Mouse (Mus musculus) CH12.LX (cell line): ENCODE results near the gene St5. TPM values are rescaled to one million over a fixed set of nuclear protein-coding genes. Genes with fewer than 3 reads are reported as not detected.
A peak's percentile ranks its signal among the peaks of the same experiment; 100 is the strongest.

Experiments
- DNase-seq: peaks from one replicate; pipeline ENCODE4 v3.0.0-alpha.2; 2013; ENCODE audit errors: extremely low read depth
- H3K27ac ChIP-seq: 2 replicates; pipeline ENCODE4 v1.5.1; 2012; ENCODE audit warnings: low read depth, mild to moderate bottlenecking, control low read depth, moderate library complexity; ENCODE audit not compliant: insufficient read depth
- H3K27me3 ChIP-seq: replicated peaks from 2 replicates; pipeline ENCODE3; 2012; ENCODE audit warnings: inconsistent platforms
- H3K36me3 ChIP-seq, 2 experiments: replicated peaks in 1 of 2; 2 replicates each; pipeline versions ENCODE3 to v1.6.1; 2012; ENCODE audit warnings: inconsistent platforms in 1 of 2, low read length in 1 of 2, mild to moderate bottlenecking in 1 of 2, mixed read lengths in 1 of 2, moderate library complexity in 1 of 2; ENCODE audit not compliant: control insufficient read depth in 1 of 2, insufficient read depth in 1 of 2
- H3K4me1 ChIP-seq, 2 experiments: 2 replicates each; pipeline ENCODE4 v1.6.1; 2012; ENCODE audit warnings: inconsistent platforms in 1 of 2, moderate library complexity in 1 of 2; ENCODE audit not compliant: insufficient read depth in 2 of 2, control insufficient read depth in 1 of 2
- H3K4me2 ChIP-seq: 2 replicates; pipeline ENCODE4 v1.6.1; 2012; ENCODE audit warnings: low read depth, mild to moderate bottlenecking, control low read depth; ENCODE audit not compliant: poor library complexity, insufficient read depth, severe bottlenecking
- H3K4me3 ChIP-seq, 3 experiments: fragments of 150-350 bp in 1 of 3; sonication (generic) in 1 of 3; replicated peaks in 1 of 3; 2 replicates each; pipeline versions ENCODE3 to v1.5.1; 2011 to 2012; ENCODE audit warnings: low read depth in 2 of 3, low read length in 2 of 3, mild to moderate bottlenecking in 2 of 3, moderate library complexity in 2 of 3, control low read depth in 1 of 3, improper control_type of control experiment in 1 of 3, inconsistent platforms in 1 of 3, mixed read lengths in 1 of 3; ENCODE audit not compliant: poor library complexity in 1 of 3
- H3K79me2 ChIP-seq: replicated peaks from 2 replicates; pipeline ENCODE4 v1.6.1; 2012; ENCODE audit warnings: mild to moderate bottlenecking, moderate library complexity; ENCODE audit not compliant: control insufficient read depth, poor library complexity, insufficient read depth, severe bottlenecking; ENCODE audit errors: extremely low read depth
- H3K9ac ChIP-seq: 2 replicates; pipeline ENCODE4 v1.6.1; 2012; ENCODE audit warnings: low read depth, mild to moderate bottlenecking, control low read depth, moderate library complexity; ENCODE audit not compliant: insufficient read depth
- H3K9me3 ChIP-seq: replicated peaks from 2 replicates; pipeline ENCODE3; 2012; ENCODE audit warnings: low read length, inconsistent platforms, mixed read lengths
- BHLHE40 ChIP-seq: IDR thresholded peaks from 2 replicates; pipeline ENCODE4 v1.6.1; 2011; ENCODE audit warnings: mild to moderate bottlenecking, low read depth, low read length, improper control_type of control experiment
- CHD1 ChIP-seq: IDR thresholded peaks from 2 replicates; pipeline ENCODE4 v1.6.1; 2012; ENCODE audit warnings: low read depth, low read length, improper control_type of control experiment, inconsistent platforms
- CTCF ChIP-seq, 2 experiments: IDR thresholded peaks in 1 of 2; conservative IDR thresholded peaks in 1 of 2; 2 replicates each; pipeline ENCODE4 v1.5.1; 2011 to 2012; ENCODE audit warnings: low read depth in 2 of 2, low read length in 2 of 2, improper control_type of control experiment in 1 of 2, inconsistent platforms in 1 of 2, mild to moderate bottlenecking in 1 of 2, moderate library complexity in 1 of 2
- E2F4 ChIP-seq: IDR thresholded peaks from 2 replicates; pipeline ENCODE4 v1.6.1; 2011; ENCODE audit warnings: low read depth, low read length, improper control_type of control experiment; ENCODE audit not compliant: insufficient replicate concordance
- ELF1 ChIP-seq: IDR thresholded peaks from 2 replicates; pipeline ENCODE4 v1.6.1; 2014; ENCODE audit warnings: low read depth, mild to moderate bottlenecking, inconsistent platforms, low read length, improper control_type of control experiment
- EP300 ChIP-seq: IDR thresholded peaks from 2 replicates; pipeline ENCODE4 v1.6.1; 2011; ENCODE audit warnings: low read length, improper control_type of control experiment
- ETS1 ChIP-seq: conservative IDR thresholded peaks from 2 replicates; pipeline ENCODE4 v1.6.1; 2012; ENCODE audit warnings: low read depth, mild to moderate bottlenecking, inconsistent platforms, low read length, improper control_type of control experiment, moderate library complexity
- GABPA ChIP-seq: IDR thresholded peaks from 2 replicates; pipeline ENCODE4 v1.6.1; 2012; ENCODE audit warnings: low read depth, low read length, improper control_type of control experiment, inconsistent platforms; ENCODE audit not compliant: insufficient replicate concordance
- HCFC1 ChIP-seq: IDR thresholded peaks from 2 replicates; pipeline ENCODE4 v1.6.1; 2012; ENCODE audit warnings: low read depth, mild to moderate bottlenecking, inconsistent platforms, low read length, improper control_type of control experiment
- JUN ChIP-seq: IDR thresholded peaks from 2 replicates; pipeline ENCODE4 v1.6.1; 2011; ENCODE audit warnings: low read depth, mild to moderate bottlenecking, low read length, improper control_type of control experiment, moderate library complexity; ENCODE audit not compliant: insufficient read depth
- MAFK ChIP-seq: IDR thresholded peaks from 2 replicates; pipeline ENCODE4 v1.6.1; 2011; ENCODE audit warnings: low read length, improper control_type of control experiment; ENCODE audit not compliant: insufficient replicate concordance
- MAZ ChIP-seq: IDR thresholded peaks from 2 replicates; pipeline ENCODE4 v1.6.1; 2012; ENCODE audit warnings: low read depth, mild to moderate bottlenecking, inconsistent platforms, low read length, improper control_type of control experiment, moderate library complexity
- MEF2A ChIP-seq: IDR thresholded peaks from 2 replicates; pipeline ENCODE4 v1.6.1; 2014; ENCODE audit warnings: low read depth, mild to moderate bottlenecking, inconsistent platforms, low read length, improper control_type of control experiment, borderline replicate concordance
- MYC ChIP-seq: IDR thresholded peaks from 2 replicates; pipeline ENCODE4 v1.6.1; 2011; ENCODE audit warnings: low read depth, mild to moderate bottlenecking, improper control_type of control experiment, low read length
- NRF1 ChIP-seq: IDR thresholded peaks from 2 replicates; pipeline ENCODE4 v1.6.1; 2014; ENCODE audit warnings: low read depth, mild to moderate bottlenecking, inconsistent platforms, low read length, improper control_type of control experiment, moderate library complexity
- POLR2A ChIP-seq: IDR thresholded peaks from 2 replicates; pipeline ENCODE4 v1.6.1; 2011; ENCODE audit warnings: low read depth, mild to moderate bottlenecking, improper control_type of control experiment, low read length
- POLR2AphosphoS2 ChIP-seq: IDR thresholded peaks from 2 replicates; pipeline ENCODE4 v1.6.1; 2011; ENCODE audit warnings: low read depth, low read length, improper control_type of control experiment
- RAD21 ChIP-seq: IDR thresholded peaks from 2 replicates; pipeline ENCODE4 v1.6.1; 2011; ENCODE audit warnings: low read depth, mild to moderate bottlenecking, low read length, improper control_type of control experiment, moderate library complexity
- RCOR1 ChIP-seq: conservative IDR thresholded peaks from 2 replicates; pipeline ENCODE4 v1.6.1; 2012; ENCODE audit warnings: low read depth, mild to moderate bottlenecking, inconsistent platforms, low read length, improper control_type of control experiment
- TBP ChIP-seq: conservative IDR thresholded peaks from 2 replicates; pipeline ENCODE4 v1.6.1; 2011; ENCODE audit warnings: low read depth, low read length, improper control_type of control experiment
- UBTF ChIP-seq: IDR thresholded peaks from 2 replicates; pipeline ENCODE4 v1.6.1; 2012; ENCODE audit warnings: low read depth, mild to moderate bottlenecking, inconsistent platforms, low read length, improper control_type of control experiment, moderate library complexity
- USF2 ChIP-seq: conservative IDR thresholded peaks from 2 replicates; pipeline ENCODE4 v1.6.1; 2011; ENCODE audit warnings: low read depth, low read length, improper control_type of control experiment
- dilution Hi-C: fragments of 300-500 bp; cut with MboI; formaldehyde crosslinking; loops from 2 replicates; pipeline ENCODE4 v1.14.3; 2020; ENCODE audit warnings: low sequenced_read_pairs; ENCODE audit not compliant: extremely low pct_unique_long_range_greater_than_20kb, extremely low pct_ligation_motif_present
- in situ Hi-C: fragments of 300-500 bp; cut with MboI; formaldehyde crosslinking; loops from 3 replicates; pipeline ENCODE4 v1.14.3; 2019; ENCODE audit warnings: low sequenced_read_pairs, low pct_ligation_motif_present, low pct_unique_long_range_greater_than_20kb, mixed read lengths
- polyA plus RNA-seq: library from polyadenylated mRNA; unstranded; fragments of >175 nt; gene quantifications from 2 replicates; pipeline ENCODE4 v1.2.1, GENCODE M21; 2012; ENCODE audit warnings: low read depth; ENCODE audit not compliant: insufficient read length
- total RNA-seq, 2 experiments: library from RNA; depleted of rRNA; stranded (reverse); fragments of 300-350 nt in 1 of 2; fragments of >200 nt in 1 of 2; gene quantifications; 2 replicates each; pipeline ENCODE4 v1.2.3; 2012 to 2014

Gene St5
- total and polyA plus RNA-seq, 3 experiments = 1.3 to 3.4 (median 1.6) TPM

DNA sequence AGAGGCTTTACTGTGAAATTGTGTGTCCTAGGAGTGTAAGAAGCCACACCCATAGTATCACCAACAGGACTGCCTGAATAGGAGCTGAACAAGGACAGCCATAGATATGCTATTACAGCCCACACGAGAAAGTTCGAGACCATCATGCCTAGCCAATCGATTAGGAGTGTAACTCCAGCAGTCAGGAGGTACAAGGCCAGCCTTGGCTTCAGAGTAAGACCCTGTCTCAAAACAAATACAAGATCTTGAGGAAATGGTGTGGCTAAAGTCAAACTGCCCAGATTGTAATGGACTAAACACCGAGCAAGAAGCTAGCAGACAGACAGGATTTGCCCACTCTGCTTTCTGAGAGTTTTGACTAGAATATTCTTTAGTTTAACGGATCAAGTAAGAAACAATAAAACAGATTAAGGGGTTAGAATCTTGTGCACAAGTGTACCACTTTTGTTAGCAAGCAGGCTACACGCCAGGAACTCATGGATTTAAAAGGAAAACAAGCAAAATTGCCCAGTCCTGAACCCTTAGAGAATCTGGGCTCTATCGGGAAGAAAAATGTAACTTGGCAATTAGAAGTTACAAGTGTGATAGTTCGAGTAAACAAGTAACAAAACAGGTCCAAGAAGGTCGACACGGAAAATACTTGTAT is 185.2 kb downstream of the St5 start:
- Histone ChIP-seq H3K27me3 (no peaks in the 10 kb centered on the region), H3K4me1 (peaks cover 4 to 44% of the 10 kb centered on the region in 2 experiments; a peak in 3 of 4 replicates), H3K36me3 (peaks cover 31 to 35% of the 10 kb centered on the region in 2 experiments), H3K4me2 (peak overlapping the region; percentile 72), H3K9ac (peak overlapping the region; percentile 93), H3K4me3 (peak overlapping the region; percentile 60 to 100 (median 83)), H3K27ac (peak overlapping the region; percentile 44; the same call in 1 of the 2 replicates), H3K79me2 (peaks cover 36% of the 10 kb centered on the region), H3K9me3 (no peaks in the 10 kb centered on the region)
- TF ChIP-seq TBP = 0 out of 2 replicates have a peak, but pooled peaks have one; percentile 35
- TF ChIP-seq MAZ = no peak
- TF ChIP-seq POLR2A = peak; percentile 48; the same call in 1 of the 2 replicates
- no peak for TF ChIP-seq ETS1
- no peak for TF ChIP-seq E2F4
- no peak for DNase-seq
- in situ Hi-C loops (no loop called here), dilution Hi-C loops (no loop called here)

DNA sequence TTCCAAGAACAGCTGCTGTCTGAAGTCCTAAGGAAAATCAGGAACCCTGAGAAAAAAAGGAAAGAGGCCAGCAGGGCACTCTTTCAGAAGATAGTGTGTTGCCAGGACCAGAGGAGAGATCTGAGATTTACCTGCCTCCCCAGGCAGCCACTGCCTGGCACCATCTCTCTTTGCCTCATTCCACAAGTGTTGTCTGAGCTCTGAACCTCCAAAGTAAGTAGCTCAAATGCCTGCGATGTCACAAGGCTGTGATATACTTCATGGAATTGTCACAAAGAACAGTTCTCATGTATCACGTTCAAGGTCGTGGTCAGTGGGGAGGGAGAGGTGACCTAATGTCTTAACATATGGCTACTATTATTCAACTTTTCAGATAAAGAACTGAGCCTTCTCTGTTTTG is 186.9 kb downstream of the St5 start:
- Histone ChIP-seq H3K27me3 (no peaks in the 10 kb centered on the region), H3K36me3 (peaks cover 15 to 19% of the 10 kb centered on the region in 2 experiments), H3K27ac (no peak overlapping the region), H3K9me3 (no peaks in the 10 kb centered on the region), H3K4me3 (no peak overlapping the region), H3K79me2 (peaks cover 24% of the 10 kb centered on the region), H3K4me2 (no peak overlapping the region), H3K4me1 (peaks cover 4 to 27% of the 10 kb centered on the region in 2 experiments; a peak in 3 of 4 replicates), H3K9ac (no peak overlapping the region)
- TF ChIP-seq JUN (no peak), CHD1 (no peak), BHLHE40 (no peak), EP300 (no peak), GABPA (no peak), ELF1 (no peak), CTCF (conservative IDR thresholded peaks at IDR 0.05 in 1 of 2, IDR thresholded peaks at IDR 0.05 in 1 of 2; ENCODE audit: low read depth in 2 of 2, low read length in 2 of 2) (no peak), MYC (no peak), NRF1 (no peak), ETS1 (no peak), MEF2A (no peak), USF2 (no peak), RCOR1 (no peak), MAFK (no peak), POLR2AphosphoS2 (no peak), UBTF (no peak), TBP (no peak), HCFC1 (no peak), RAD21 (no peak)
- dilution Hi-C loops = no loop called here
- DNase-seq = no peak
- in situ Hi-C loops = no loop called here
